Mouse (Mus musculus): ENCODE measurements around the gene Kcnh7.

The Kcnh7 gene

DNA sequence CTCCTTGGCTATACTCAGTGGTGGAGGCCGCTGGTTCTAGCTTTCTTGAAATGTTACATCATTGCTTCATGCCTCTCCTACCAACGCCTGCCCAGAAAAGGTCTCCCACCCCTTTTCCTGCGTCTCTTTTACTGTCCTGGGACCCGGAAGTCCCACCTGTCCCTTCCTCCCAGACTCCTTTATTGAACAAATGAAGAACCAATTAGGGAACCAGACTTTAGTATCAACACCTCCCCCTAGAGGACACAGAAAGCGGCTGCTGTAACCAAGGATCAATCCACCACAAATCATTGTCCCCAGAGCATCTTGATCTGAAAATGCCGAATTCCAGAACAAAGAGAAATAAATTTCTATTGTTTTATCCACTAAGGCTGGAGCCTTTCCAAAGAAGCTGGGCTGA, 523.5 kb downstream of the Kcnh7 start:
- Histone ChIP-seq H3K27me3 (ENCODE audit: control insufficient read depth, insufficient read depth, low read length, poor library complexity, severe bottlenecking) (no peaks in the 10 kb centered on the region; the same call in 1 of the 2 replicates), H3K36me3 (ENCODE audit: control insufficient read depth, insufficient read depth, low read length, poor library complexity, severe bottlenecking) (no peaks in the 10 kb centered on the region)
- no peak for DNase-seq (ENCODE audit: low read depth, low spot score)

DNA sequence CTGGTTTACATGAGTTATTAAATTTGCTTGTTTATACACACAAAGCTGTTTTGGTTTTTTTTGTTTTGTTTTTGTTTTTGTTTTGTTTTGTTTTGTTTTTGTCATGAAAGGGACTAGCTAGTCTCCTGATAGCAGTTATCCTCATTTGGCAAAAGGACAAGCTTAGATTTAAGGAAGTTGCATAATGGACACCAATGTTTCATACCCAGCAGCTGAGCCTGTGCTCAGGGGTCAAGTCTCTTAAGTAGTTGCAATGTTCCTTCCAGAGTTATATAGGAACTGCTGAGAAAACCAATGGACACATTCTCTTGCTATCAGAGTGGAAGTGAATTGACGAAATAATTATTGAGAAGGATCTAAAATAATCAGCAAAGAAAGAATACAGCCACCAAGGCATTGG, 528.0 kb downstream of the Kcnh7 start:
- H3K36me3 ChIP-seq (ENCODE audit: control insufficient read depth, insufficient read depth, low read length, poor library complexity, severe bottlenecking), result no peaks in the 10 kb centered on the region
- H3K27me3 ChIP-seq (ENCODE audit: control insufficient read depth, insufficient read depth, low read length, poor library complexity, severe bottlenecking), result no peaks in the 10 kb centered on the region; the same call in 1 of the 2 replicates
- no peak for DNase-seq (ENCODE audit: low read depth, low spot score)

DNA sequence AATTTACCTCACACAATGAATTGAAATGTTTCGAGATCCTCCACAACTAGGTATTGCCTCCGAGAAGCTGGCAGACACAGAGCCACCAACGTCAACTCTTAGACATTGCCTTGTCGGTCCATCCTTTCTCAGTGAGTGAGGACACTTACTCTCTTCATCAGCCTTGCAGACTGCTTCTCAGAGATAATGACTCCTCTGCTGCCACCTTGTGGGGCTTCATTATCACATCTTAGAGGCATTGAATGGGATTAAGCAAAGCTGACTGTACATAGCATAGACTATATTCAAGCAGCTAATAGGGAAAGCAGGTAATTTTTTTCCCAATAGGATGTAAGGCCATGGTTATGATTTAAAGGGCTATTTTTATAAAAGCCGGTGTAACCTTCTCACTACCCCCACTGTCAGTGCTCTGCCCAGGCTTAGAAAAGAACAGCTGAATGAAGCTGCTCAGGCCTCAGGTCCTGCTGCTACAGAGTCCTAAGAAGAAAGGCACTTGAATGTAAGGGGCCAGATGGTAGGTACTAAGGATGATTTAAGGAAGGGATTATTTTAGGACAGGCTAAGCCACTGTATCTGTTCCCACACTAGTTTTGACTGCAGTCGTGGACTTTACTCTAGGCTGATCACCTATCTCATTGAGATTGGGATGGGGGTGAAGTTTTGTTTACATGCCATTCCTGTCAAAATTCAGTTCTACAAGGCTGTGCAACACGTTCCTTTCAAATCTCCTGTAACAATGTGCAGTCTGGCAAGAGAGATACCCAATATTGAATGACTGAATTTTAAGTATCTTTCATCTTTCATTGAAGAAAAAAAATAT, 529.4 kb downstream of the Kcnh7 start:
- H3K27me3 ChIP-seq (ENCODE audit: control insufficient read depth, insufficient read depth, low read length, poor library complexity, severe bottlenecking), result no peaks in the 10 kb centered on the region; the same call in 1 of the 2 replicates
- no peaks in the 10 kb centered on the region for H3K36me3 ChIP-seq (ENCODE audit: control insufficient read depth, insufficient read depth, low read length, poor library complexity, severe bottlenecking)
- DNase-seq (ENCODE audit: low read depth, low spot score), result peak; percentile 75

DNA sequence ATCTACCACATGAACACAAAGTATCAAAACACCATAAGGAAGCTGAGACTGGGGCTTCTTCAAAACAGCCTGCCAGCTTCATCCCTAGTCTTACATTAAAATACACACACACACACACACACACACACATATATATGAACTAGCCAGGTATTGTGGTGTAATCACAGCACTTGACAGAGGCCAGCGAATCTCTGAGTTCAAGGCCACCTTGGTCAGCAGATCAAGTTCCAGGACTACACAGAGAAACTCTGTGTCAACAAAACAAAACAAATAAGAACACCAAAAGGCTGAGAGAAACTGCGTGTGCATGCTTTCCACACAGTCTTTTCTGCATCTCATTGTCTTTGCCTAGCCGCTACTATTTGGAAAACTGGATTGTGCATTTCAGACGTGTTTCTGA, 531.6 kb downstream of the Kcnh7 start:
- H3K27me3 ChIP-seq (ENCODE audit: control insufficient read depth, insufficient read depth, low read length, poor library complexity, severe bottlenecking), result no peaks in the 10 kb centered on the region; the same call in 1 of the 2 replicates
- DNase-seq (ENCODE audit: low read depth, low spot score), result no peak

DNA sequence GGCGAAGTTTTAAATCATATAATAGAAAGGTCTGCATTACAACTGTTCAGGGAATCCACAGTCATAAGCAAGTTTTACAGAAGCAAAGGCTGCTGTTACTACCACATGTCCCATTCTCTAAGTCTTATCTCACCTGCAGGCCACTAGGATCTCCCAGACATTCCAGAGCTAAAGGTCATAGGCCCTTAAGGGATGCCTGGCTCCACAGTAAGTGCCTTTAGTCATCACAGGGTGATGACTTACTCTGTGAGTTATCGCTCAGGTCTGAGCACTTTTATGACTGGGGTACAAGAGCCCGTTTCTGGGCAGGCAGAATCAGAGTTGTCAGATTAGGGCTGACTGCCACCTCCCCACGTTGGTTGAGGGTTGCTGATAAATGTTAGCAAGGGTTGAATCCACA, 532.2 kb downstream of the Kcnh7 start:
- Histone ChIP-seq H3K27me3 (ENCODE audit: control insufficient read depth, insufficient read depth, low read length, poor library complexity, severe bottlenecking) (no peaks in the 10 kb centered on the region; the same call in 1 of the 2 replicates), H3K36me3 (ENCODE audit: control insufficient read depth, insufficient read depth, low read length, poor library complexity, severe bottlenecking) (no peaks in the 10 kb centered on the region)
- DNase-seq (ENCODE audit: low read depth, low spot score), result no peak

More for the DNA sequence above, 531.6 kb downstream of the Kcnh7 start:
- no peaks in the 10 kb centered on the region for H3K36me3 ChIP-seq (ENCODE audit: control insufficient read depth, insufficient read depth, low read length, poor library complexity, severe bottlenecking)

DNA sequence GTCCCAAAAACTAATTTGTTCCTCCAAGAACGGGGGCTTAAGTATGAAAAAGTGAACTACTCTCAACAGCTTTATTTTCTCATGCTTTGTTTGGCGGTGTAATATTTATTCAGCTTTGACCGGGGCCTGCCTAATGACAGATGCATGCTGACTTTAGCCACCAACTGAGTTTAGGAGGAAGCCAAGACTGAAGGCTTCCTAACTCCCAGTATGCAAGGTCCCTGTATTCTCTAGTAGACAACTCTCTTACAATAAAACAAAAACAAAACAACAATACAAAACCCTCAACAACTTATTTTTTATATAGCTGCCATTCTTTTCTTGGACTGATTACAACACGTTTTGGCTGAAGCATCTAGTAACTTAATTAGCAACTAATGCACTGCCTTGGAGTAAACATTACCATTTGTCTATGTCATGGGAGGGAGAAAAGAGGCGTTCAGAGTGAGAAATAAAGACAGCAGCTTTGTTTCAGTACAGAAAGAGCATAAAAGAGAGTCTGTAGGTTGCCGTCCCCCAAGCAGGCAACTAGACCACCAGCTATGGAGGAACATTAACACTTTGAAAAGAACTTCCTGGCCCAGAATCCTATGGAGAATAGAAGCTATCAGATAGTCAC, 537.3 kb downstream of the Kcnh7 start:
- H3K36me3 ChIP-seq (ENCODE audit: control insufficient read depth, insufficient read depth, low read length, poor library complexity, severe bottlenecking), result no peaks in the 10 kb centered on the region
- DNase-seq (ENCODE audit: low read depth, low spot score), result no peak
- no peaks in the 10 kb centered on the region for H3K27me3 ChIP-seq (ENCODE audit: control insufficient read depth, insufficient read depth, low read length, poor library complexity, severe bottlenecking)

DNA sequence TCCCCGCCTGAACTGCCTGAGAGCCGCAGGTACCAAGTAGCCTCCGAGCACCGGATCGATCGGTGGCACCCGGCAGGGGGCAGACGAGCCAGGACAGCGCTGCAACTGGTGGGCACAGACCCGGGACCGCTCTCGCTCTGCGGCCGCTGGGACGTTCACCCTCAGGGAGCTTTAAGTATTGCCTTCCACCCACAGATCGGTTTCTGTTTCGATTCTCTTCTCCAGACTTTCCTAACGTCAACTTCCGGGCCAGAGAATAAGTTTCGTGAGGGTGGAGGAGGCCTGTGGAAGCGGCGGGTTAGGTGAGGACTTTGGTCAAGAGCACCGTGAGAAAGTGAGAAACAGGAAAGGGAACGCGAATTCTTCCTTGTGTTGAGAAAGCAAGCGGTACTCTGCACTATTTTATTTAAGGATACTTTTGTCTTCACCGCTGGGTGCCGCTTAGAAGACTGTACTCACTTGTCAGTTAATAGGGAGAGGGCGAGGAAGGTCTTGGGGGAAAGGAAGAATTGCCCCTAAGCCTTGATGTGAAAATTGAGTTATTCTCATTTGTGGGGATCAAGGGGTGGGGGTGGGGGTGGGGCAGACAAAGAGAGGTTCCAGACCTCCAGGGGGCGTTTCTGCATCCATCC, 538.0 kb downstream of the Kcnh7 start, which contains the start of gene Ifih1:
Gene Ifih1 (minus strand): TSS at position 242 of the 632 bp plus-strand sequence.
- peak; percentile 85 for DNase-seq (ENCODE audit: low read depth, low spot score)
- Histone ChIP-seq H3K27me3 (ENCODE audit: control insufficient read depth, insufficient read depth, low read length, poor library complexity, severe bottlenecking) (no peaks in the 10 kb centered on the region), H3K36me3 (ENCODE audit: control insufficient read depth, insufficient read depth, low read length, poor library complexity, severe bottlenecking) (no peaks in the 10 kb centered on the region)

DNA sequence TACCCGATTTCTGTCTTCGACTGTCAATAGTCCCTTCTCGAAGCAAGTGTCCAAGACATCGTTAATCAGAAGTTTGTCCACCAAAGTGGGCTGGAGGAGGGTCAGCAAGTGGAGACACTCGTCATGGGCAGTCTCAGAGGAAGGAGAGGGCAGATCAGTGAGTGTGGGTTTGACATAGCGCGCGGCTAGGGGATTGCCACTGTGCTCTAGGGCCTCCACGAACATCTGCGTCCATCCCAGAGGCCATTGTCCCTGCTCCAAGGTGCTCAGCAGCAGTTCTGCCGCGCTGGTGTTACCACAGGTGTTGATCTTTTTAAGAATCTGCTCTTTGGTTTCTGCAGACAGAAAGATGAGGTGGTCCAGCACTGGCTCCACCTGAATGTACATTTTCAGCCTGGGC, 538.6 kb downstream of the Kcnh7 start:
- no peaks in the 10 kb centered on the region for H3K27me3 ChIP-seq (ENCODE audit: control insufficient read depth, insufficient read depth, low read length, poor library complexity, severe bottlenecking)
- peak; percentile 22 for DNase-seq (ENCODE audit: low read depth, low spot score)
- H3K36me3 ChIP-seq (ENCODE audit: control insufficient read depth, insufficient read depth, low read length, poor library complexity, severe bottlenecking), result no peaks in the 10 kb centered on the region

DNA sequence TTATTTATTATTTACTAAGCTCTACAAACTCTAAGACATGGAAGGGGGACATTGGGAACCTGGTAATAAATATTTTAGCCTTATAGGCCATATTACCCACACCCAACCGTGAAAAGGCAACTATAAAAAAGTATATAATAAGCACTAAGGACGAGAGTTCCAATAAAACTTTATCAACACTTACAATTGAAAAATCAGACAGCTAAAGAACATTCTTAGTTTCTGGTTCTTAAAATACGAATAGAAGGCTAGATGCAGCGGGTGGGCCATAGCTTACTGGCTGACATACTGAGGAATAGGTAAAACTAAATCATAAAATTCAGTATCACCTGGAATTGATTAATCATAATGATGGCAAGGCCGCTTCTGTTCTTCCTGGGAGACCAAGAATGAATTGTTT, 539.2 kb downstream of the Kcnh7 start:
- H3K36me3 ChIP-seq (ENCODE audit: control insufficient read depth, insufficient read depth, low read length, poor library complexity, severe bottlenecking), result no peaks in the 10 kb centered on the region
- no peak for DNase-seq (ENCODE audit: low read depth, low spot score)
- no peaks in the 10 kb centered on the region for H3K27me3 ChIP-seq (ENCODE audit: control insufficient read depth, insufficient read depth, low read length, poor library complexity, severe bottlenecking)

Data from splenic B cell, adult 2 months (primary cell).